Mouse (Mus musculus): ENCODE measurements at regions not wholly inside any gene's neighbourhood (a gene's known extent, or its start where the extent isn't known, plus 50 kb on each side); places are given as distances from the start of the nearest gene placed in this dataset.

DNA sequence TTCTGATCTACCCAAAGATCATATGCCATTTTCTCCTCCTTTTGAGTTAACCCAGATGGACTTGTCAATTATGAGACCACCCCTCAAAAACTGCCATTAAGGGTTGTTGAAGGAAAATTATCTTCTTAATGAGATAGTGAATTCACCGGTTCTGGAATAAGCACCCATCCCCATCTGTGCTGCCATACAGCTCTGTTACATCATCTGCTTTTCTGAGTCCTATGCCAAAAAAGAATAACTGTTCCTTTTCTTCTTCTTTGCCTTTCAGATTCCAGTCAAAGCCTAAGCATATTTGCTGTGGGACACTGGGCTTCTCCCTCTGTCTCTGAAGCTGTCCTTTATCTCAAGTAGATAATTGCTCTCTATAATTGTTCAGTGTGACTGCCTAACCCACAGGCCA is 93.1 kb upstream of the Tacr3 start:
- TF ChIP-seq POLR2A (IDR thresholded peaks at IDR 0.05; ENCODE audit: borderline replicate concordance, extremely low read depth, insufficient read depth, insufficient read length) = no peak
- no peaks in the 10 kb centered on the region for H3K4me1 ChIP-seq (ENCODE audit: control insufficient read depth, insufficient read depth, low read length)
- no peak overlapping the region for H3K9ac ChIP-seq (ENCODE audit: low read depth, low read length, severe bottlenecking)
- no peaks in the 10 kb centered on the region for H3K9me3 ChIP-seq (ENCODE audit: control insufficient read depth, low read length)
- H3K36me3 ChIP-seq (ENCODE audit: control insufficient read depth, insufficient read depth, low read length) = no peaks in the 10 kb centered on the region
- H3K27ac ChIP-seq (replicated peaks; ENCODE audit: low read depth, low read length) = no peak overlapping the region
- ATAC-seq (ENCODE audit: low FRiP score, low read depth) (no peak), DNase-seq (ENCODE audit: low spot score) (no peak)
- no peak overlapping the region for H3K4me3 ChIP-seq (replicated peaks; ENCODE audit: low read length)
- no peaks in the 10 kb centered on the region for H3K27me3 ChIP-seq (ENCODE audit: control insufficient read depth, insufficient read depth, low read length)
- H3K4me2 ChIP-seq (replicated peaks; ENCODE audit: low read depth, low read length, severe bottlenecking) = no peak overlapping the region
- WGBS = 81% methylated on average over 1 of the region's 1 CpGs

DNA sequence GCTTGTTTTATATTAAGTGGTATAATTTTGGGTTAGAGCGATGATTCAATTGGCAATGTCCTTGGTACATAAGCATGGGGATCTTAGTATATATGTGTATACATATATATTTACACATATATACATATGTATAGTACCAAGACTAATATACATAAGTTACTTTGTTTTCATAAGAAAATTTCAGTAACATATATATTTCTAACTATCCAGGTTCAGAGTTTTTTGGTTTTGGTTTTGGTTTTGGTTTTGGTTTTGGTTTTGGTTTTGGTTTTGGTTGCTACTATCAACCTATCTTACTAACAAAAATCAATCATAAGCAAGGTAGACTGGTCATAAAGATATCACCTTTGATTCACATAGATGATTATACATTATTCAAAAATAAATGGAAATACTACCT is 67.7 kb upstream of the Tacr3 start:
- Histone ChIP-seq H3K4me1 (ENCODE audit: control insufficient read depth, insufficient read depth, low read length) (no peaks in the 10 kb centered on the region), H3K9ac (ENCODE audit: low read depth, low read length, severe bottlenecking) (no peak overlapping the region), H3K27me3 (ENCODE audit: control insufficient read depth, insufficient read depth, low read length) (no peaks in the 10 kb centered on the region), H3K9me3 (ENCODE audit: control insufficient read depth, low read length) (no peaks in the 10 kb centered on the region), H3K27ac (replicated peaks; ENCODE audit: low read depth, low read length) (no peak overlapping the region), H3K4me2 (replicated peaks; ENCODE audit: low read depth, low read length, severe bottlenecking) (no peak overlapping the region), H3K4me3 (replicated peaks; ENCODE audit: low read length) (no peak overlapping the region), H3K36me3 (ENCODE audit: control insufficient read depth, insufficient read depth, low read length) (no peaks in the 10 kb centered on the region)
- 93% methylated on average over 1 of the region's 1 CpGs for WGBS
- TF ChIP-seq POLR2A (IDR thresholded peaks at IDR 0.05; ENCODE audit: borderline replicate concordance, extremely low read depth, insufficient read depth, insufficient read length) = no peak
- ATAC-seq (ENCODE audit: low FRiP score, low read depth) = no peak
- no peak for DNase-seq (ENCODE audit: low spot score)

DNA sequence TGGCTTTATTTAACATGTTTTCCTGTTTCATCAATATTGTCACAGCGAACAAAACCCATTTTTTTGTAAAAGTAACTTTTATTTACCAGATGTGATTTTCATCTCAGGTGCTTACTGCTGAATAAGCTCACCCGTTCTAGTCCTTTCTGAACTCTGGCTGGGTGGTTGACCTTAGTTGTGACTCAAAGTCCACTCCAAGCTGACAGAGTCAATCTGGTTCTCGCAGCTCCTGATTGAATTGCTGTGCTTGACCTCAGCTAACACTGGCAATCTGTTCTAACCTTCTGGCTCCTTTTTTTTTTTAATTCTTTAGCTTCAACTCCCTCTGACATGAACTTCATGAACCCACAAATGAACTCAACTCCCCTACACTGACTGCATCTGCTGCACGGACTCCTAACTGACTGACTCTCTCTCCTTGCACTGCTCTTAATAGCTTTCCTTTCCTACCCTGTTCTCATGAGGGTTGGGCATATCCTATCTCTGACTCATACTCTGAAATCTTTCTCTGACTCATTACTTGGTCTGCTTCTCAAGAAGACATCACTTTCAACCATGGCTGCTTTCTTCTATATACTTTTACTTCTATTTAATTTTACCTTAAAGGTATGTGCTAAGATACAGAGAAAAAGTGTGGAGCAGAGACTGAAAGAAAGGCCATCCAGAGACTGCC is 65.4 kb upstream of the Tacr3 start:
- H3K27ac ChIP-seq (replicated peaks; ENCODE audit: low read depth, low read length) = no peak overlapping the region
- 76% methylated on average over 4 of the region's 4 CpGs for WGBS
- no peak for DNase-seq (ENCODE audit: low spot score)
- TF ChIP-seq POLR2A (IDR thresholded peaks at IDR 0.05; ENCODE audit: borderline replicate concordance, extremely low read depth, insufficient read depth, insufficient read length) = no peak
- no peaks in the 10 kb centered on the region for H3K9me3 ChIP-seq (ENCODE audit: control insufficient read depth, low read length)
- no peaks in the 10 kb centered on the region for H3K4me1 ChIP-seq (ENCODE audit: control insufficient read depth, insufficient read depth, low read length)
- H3K9ac ChIP-seq (ENCODE audit: low read depth, low read length, severe bottlenecking) = no peak overlapping the region
- H3K27me3 ChIP-seq (ENCODE audit: control insufficient read depth, insufficient read depth, low read length) = no peaks in the 10 kb centered on the region
- no peak overlapping the region for H3K4me3 ChIP-seq (replicated peaks; ENCODE audit: low read length)
- ATAC-seq (ENCODE audit: low FRiP score, low read depth) = no peak
- H3K36me3 ChIP-seq (ENCODE audit: control insufficient read depth, insufficient read depth, low read length) = no peaks in the 10 kb centered on the region
- H3K4me2 ChIP-seq (replicated peaks; ENCODE audit: low read depth, low read length, severe bottlenecking) = no peak overlapping the region
